9 mouse cellular contexts compared by ENCODE assay signal in the genomic region with DNA sequence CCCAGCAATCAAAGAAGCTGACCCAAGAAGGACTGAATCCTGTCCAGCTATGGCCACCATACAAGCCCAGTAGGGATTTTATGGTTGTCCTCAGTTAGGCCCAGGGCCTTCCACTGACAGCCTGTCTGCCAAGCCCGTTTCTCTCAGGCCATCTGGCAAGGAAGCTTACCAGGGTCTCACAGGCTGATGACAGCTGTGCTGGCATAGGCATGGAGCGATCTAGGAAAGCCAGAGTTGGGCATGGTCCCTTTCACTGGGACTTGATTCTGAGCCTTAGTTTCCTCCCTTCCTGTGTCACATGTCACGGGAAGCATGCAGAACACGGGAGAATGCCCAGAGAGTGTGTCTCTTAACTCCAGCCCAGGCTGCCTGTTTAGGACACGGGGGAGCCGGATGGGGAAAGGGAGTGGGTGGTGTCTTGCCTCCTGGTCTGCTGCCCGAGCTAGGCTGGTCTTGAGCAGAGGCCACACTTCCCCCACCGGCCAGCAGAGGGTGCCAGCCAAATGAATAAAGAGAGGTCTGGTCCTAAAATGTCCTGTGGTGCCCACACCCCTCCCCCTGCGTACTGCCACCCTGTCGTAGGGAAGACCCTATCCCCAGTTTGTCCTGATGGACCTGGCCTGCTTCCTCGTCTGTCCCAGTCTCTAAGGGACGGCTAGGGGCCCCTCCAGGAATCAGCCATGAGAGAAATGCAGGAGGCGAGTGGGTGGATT. TPM values are rescaled to one million over a fixed set of nuclear protein-coding genes. Genes with fewer than 3 reads are reported as not detected.
DNase-seq lines count a peak whose midpoint lies in the region; ATAC-seq and TF ChIP-seq lines count a peak whose summit lies in the region.
"Had no signal": no experiment of that assay in that cellular context is flagged by ENCODE, and none has a peak within 500 bp of the region (broad histone marks: within the 10 kb centered on the region; RNA-seq: fewer than 3 reads in every experiment).

No protein-coding gene starts in this region.

- no peaks in the 10 kb centered on the region for H3K4me1 ChIP-seq in embryonic fibroblast, embryonic 13.5 days (ENCODE audit: control insufficient read depth, insufficient read depth, low read length)
- H3K4me1 ChIP-seq in heart, embryonic 15.5 days (replicated peaks) = peaks cover 38% of the 10 kb centered on the region
- 0 out of 2 replicates have a peak, but pooled peaks cover 2% of the 10 kb centered on the region for H3K4me1 ChIP-seq in liver, postnatal 0 days (ENCODE audit: insufficient read depth)

- peak; percentile 86 for TF ChIP-seq CTCF in embryonic fibroblast, embryonic 13.5 days (IDR thresholded peaks at IDR 0.05; ENCODE audit: borderline replicate concordance, insufficient read depth, low read length)
- peak; percentile 86 for TF ChIP-seq CTCF in liver, postnatal 0 days (IDR thresholded peaks at IDR 0.05; ENCODE audit: low read depth)

- peak; percentile 32; the same call in 1 of the 2 replicates for ATAC-seq in heart, embryonic 15.5 days (replicated peaks; ENCODE audit: insufficient number of reproducible peaks, insufficient read depth, low FRiP score, low read depth)
- peak; percentile 37 for ATAC-seq in liver, postnatal 0 days
- peak; percentile 24; the same call in 1 of the 2 replicates for ATAC-seq in neutrophil, adult 5-6 weeks (ENCODE audit: extremely low read depth, insufficient number of reproducible peaks, low FRiP score, poor library complexity, severe bottlenecking)

- H3K4me2 ChIP-seq in heart, embryonic 15.5 days = no peak overlapping the region
- H3K4me2 ChIP-seq in liver, postnatal 0 days (ENCODE audit: low read depth, low read length) = no peak overlapping the region

- peak; percentile 41 for DNase-seq in CD4-positive helper T cell, adult 2 months (ENCODE audit: low read depth, low spot score)
- peak; percentile 83 for DNase-seq in adrenal gland, postnatal 14 days
- peak; percentile 78 for DNase-seq in kidney, postnatal 14 days
- DNase-seq in liver, postnatal 0 days = peak; percentile 78
- DNase-seq in thymus, postnatal 25 days = peak; percentile 53

- no peaks in the 10 kb centered on the region for H3K9me3 ChIP-seq in heart, embryonic 15.5 days (replicated peaks)
- no peaks in the 10 kb centered on the region for H3K9me3 ChIP-seq in liver, postnatal 0 days (ENCODE audit: low read length)

- peaks cover 12% of the 10 kb centered on the region; the same call in 1 of the 2 replicates for H3K36me3 ChIP-seq in heart, embryonic 15.5 days
- no peaks in the 10 kb centered on the region for H3K36me3 ChIP-seq in liver, postnatal 0 days (replicated peaks; ENCODE audit: insufficient read depth, low read length)

- H3K9ac ChIP-seq in heart, embryonic 15.5 days = no peak overlapping the region
- no peak overlapping the region for H3K9ac ChIP-seq in liver, postnatal 0 days (replicated peaks)

- H3K27me3 ChIP-seq in heart, embryonic 15.5 days = no peaks in the 10 kb centered on the region
- H3K27me3 ChIP-seq in liver, postnatal 0 days (ENCODE audit: insufficient read depth, low read length) = no peaks in the 10 kb centered on the region

- whole genome bisulfite sequencing in heart, embryonic 15.5 days = 26% methylated on average over 13 of the region's 13 CpGs
- 26% methylated on average over 13 of the region's 13 CpGs for WGBS in liver, postnatal 0 days (ENCODE audit: insufficient replicate concordance)

- TF ChIP-seq EP300 in liver, postnatal 0 days (IDR thresholded peaks at IDR 0.05; ENCODE audit: low read depth) = no peak

- H3K4me3 ChIP-seq in embryonic fibroblast, embryonic 13.5 days (ENCODE audit: insufficient read depth, low read length) = no peak overlapping the region
- H3K4me3 ChIP-seq in heart, embryonic 15.5 days = no peak overlapping the region
- H3K4me3 ChIP-seq in liver, postnatal 0 days (ENCODE audit: low read depth, low read length) = no peak overlapping the region
- H3K4me3 ChIP-seq: erythroblast, embryonic 14.5 days had no signal

- TF ChIP-seq POLR2A in embryonic fibroblast, embryonic 13.5 days (IDR thresholded peaks at IDR 0.05; ENCODE audit: low read depth, low read length) = no peak

- H3K27ac ChIP-seq in embryonic fibroblast, embryonic 13.5 days (ENCODE audit: insufficient read depth, low read length) = no peak overlapping the region
- H3K27ac ChIP-seq in heart, embryonic 15.5 days = no peak overlapping the region
- no peak overlapping the region for H3K27ac ChIP-seq in liver, postnatal 0 days (ENCODE audit: low read depth)

RNA-seq across cellular contexts. Expression of a gene that starts 29.5 kb away (rescaled TPM):
- total RNA-seq in adrenal gland, postnatal 14 days (2021) = 31.5 and 31.7 TPM in 2 replicates
- polyA plus RNA-seq in embryonic fibroblast, embryonic 13.5 days (2011; ENCODE audit: insufficient read length, low read depth, missing spikeins) = 31.0 and 35.6 TPM in 2 replicates
- 1.5 and 2.2 TPM in 2 replicates for polyA plus RNA-seq in heart, embryonic 15.5 days (2015; fragmentation: Nextera tagmentation; extraction: Ambion mirVana)
- 1.7 and 1.8 TPM in 2 replicates for polyA plus RNA-seq in liver, postnatal 0 days (2015; fragmentation: Nextera tagmentation; extraction: Ambion mirVana)
- total RNA-seq in neutrophil, adult 5-6 weeks (2017) = 26.4 and 33.0 TPM in 2 replicates

RNA-seq across cellular contexts. Expression of a gene that starts 29.8 kb away (rescaled TPM):
- 92.3 and 93.2 TPM in 2 replicates for total RNA-seq in adrenal gland, postnatal 14 days (2021)
- 66.6 and 73.7 TPM in 2 replicates for polyA plus RNA-seq in embryonic fibroblast, embryonic 13.5 days (2011; ENCODE audit: insufficient read length, low read depth, missing spikeins)
- 70.6 and 74.4 TPM in 2 replicates for polyA plus RNA-seq in heart, embryonic 15.5 days (2015; fragmentation: Nextera tagmentation; extraction: Ambion mirVana)
- 35.6 and 38.0 TPM in 2 replicates for polyA plus RNA-seq in liver, postnatal 0 days (2015; fragmentation: Nextera tagmentation; extraction: Ambion mirVana)
- 89.0 and 91.4 TPM in 2 replicates for total RNA-seq in neutrophil, adult 5-6 weeks (2017)

Comparison
In these comparisons a context has a peak if more than half of its experiments do, and no peak if none do; other contexts are left out.
1. RNA of a gene that starts 29.5 kb away (polyA plus RNA-seq): 31.0 to 35.6 TPM in embryonic fibroblast, embryonic 13.5 days; 1.7 to 1.8 TPM in liver, postnatal 0 days and 1.5 to 2.2 TPM in heart, embryonic 15.5 days; every median in the first group is over 10 times any median in the second.
2. Peak in every context shown above with its lines, with median percentiles within 50 percentile points of each other: DNase-seq and ATAC-seq.